8 mouse cellular contexts compared by ENCODE assay signal in the genomic region with DNA sequence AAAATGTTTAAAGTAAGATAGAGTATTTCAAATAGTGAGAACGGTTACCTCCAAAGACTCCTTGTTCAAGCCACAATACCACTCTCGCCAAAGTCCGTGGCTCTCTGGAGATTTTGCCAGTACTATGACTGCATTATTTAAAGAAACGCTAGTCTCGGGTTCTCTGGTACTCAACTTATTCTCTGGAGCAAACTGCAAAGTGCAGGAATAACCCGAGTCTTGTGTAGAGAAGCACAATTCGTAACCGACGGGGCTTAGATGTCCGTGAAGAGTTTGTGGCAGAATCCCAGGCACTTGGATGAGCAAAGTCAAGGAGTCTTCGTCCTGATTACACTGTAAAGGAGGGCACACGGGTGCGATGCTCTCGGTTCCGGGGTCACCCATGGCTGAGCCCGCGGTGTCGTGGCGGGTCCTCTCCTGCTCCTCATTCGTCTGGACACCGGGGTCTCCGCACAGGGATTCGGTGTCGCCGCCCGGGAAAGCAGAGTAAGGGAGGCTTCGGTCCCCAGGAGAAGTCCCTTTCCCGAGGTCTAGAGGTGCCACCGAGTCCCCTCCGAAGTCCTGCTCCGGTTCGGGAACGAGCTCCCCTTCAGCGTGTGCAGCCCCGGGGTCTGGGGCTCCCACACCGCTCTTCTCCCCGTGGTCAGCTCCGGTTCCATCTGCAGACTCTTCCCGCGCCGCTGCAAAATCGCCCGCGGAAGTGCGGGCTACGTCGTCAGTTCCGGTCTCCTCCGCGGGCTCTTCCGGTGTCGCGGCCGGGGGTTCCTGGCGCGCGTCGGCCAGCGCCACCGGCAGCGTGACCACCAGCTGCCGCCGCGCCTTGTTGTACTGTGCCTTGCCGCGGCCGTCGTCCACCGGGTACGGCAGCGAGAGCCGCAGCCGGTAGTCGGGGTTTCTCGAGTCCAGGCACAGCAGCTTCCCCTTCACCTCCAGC. TPM values are rescaled to one million over a fixed set of nuclear protein-coding genes. Genes with fewer than 3 reads are reported as not detected.
DNase-seq lines count a peak whose midpoint lies in the region; ATAC-seq and TF ChIP-seq lines count a peak whose summit lies in the region.

TSS of gene Gm49383 (minus strand) at position 661 of the 934 bp plus-strand sequence.

- peak; percentile 83 for DNase-seq in CD4-positive helper T cell, adult 2 months (ENCODE audit: low read depth, low spot score)
- peak; percentile 85 for DNase-seq in heart, embryonic 10.5 days (ENCODE audit: low spot score)
- peak; percentile 59 for DNase-seq in liver, embryonic 13.5 days
- peak; percentile 33 to 48 for DNase-seq in natural killer cell, adult 2 months (ENCODE audit: low spot score in 2 of 2)

- peak within 1 kb of the TSS; percentile 55 for H3K27ac ChIP-seq in bone marrow macrophage, adult 2 months (ENCODE audit: insufficient read depth, low read depth, low read length)
- H3K27ac ChIP-seq in embryonic fibroblast, embryonic 13.5 days (ENCODE audit: insufficient read depth, low read length) = peak within 1 kb of the TSS; percentile 77
- peak within 1 kb of the TSS; percentile 94 for H3K27ac ChIP-seq in heart, embryonic 10.5 days
- H3K27ac ChIP-seq in kidney, embryonic 14.5 days (ENCODE audit: low read depth, low read length) = peak within 1 kb of the TSS; percentile 45; the same call in 1 of the 2 replicates
- H3K27ac ChIP-seq in liver, embryonic 13.5 days = peak within 1 kb of the TSS; percentile 88
- peak within 1 kb of the TSS; percentile 91 for H3K27ac ChIP-seq in stomach, embryonic 14.5 days (ENCODE audit: low read length)

- H3K9ac ChIP-seq in kidney, embryonic 14.5 days (ENCODE audit: low read depth, low read length) = peak within 1 kb of the TSS; percentile 77
- peak within 1 kb of the TSS; percentile 92 for H3K9ac ChIP-seq in liver, embryonic 13.5 days
- peak within 1 kb of the TSS; percentile 81 for H3K9ac ChIP-seq in stomach, embryonic 14.5 days (replicated peaks; ENCODE audit: low read depth, low read length)

- H3K4me3 ChIP-seq in bone marrow macrophage, adult 2 months (ENCODE audit: insufficient read depth, low read length) = peak within 1 kb of the TSS; percentile 94
- H3K4me3 ChIP-seq in embryonic fibroblast, embryonic 13.5 days (ENCODE audit: insufficient read depth, low read length) = peak within 1 kb of the TSS; percentile 59
- H3K4me3 ChIP-seq in heart, embryonic 10.5 days = peak within 1 kb of the TSS; percentile 96
- H3K4me3 ChIP-seq in kidney, embryonic 14.5 days (ENCODE audit: low read length) = peak within 1 kb of the TSS; percentile 73
- peak within 1 kb of the TSS; percentile 95 for H3K4me3 ChIP-seq in liver, embryonic 13.5 days (replicated peaks)
- peak within 1 kb of the TSS; percentile 95 for H3K4me3 ChIP-seq in stomach, embryonic 14.5 days (ENCODE audit: low read depth, low read length)

- no peaks in the 10 kb centered on the region for H3K9me3 ChIP-seq in heart, embryonic 10.5 days
- H3K9me3 ChIP-seq in kidney, embryonic 14.5 days (ENCODE audit: control insufficient read depth, low read length) = no peaks in the 10 kb centered on the region
- H3K9me3 ChIP-seq in liver, embryonic 13.5 days (replicated peaks) = no peaks in the 10 kb centered on the region
- no peaks in the 10 kb centered on the region for H3K9me3 ChIP-seq in stomach, embryonic 14.5 days (ENCODE audit: control insufficient read depth, low read depth, low read length)

- under 1% methylated on average over 75 of the region's 75 CpGs for WGBS in heart, embryonic 10.5 days
- WGBS in kidney, embryonic 14.5 days = under 1% methylated on average over 75 of the region's 75 CpGs
- WGBS in liver, embryonic 13.5 days (ENCODE audit: insufficient replicate concordance) = under 1% methylated on average over 75 of the region's 75 CpGs
- under 1% methylated on average over 75 of the region's 75 CpGs for WGBS in stomach, embryonic 14.5 days

- H3K4me1 ChIP-seq in bone marrow macrophage, adult 2 months (ENCODE audit: control insufficient read depth, insufficient read depth, low read length) = peaks cover 12% of the 10 kb centered on the region
- peaks cover 5% of the 10 kb centered on the region for H3K4me1 ChIP-seq in embryonic fibroblast, embryonic 13.5 days (ENCODE audit: control insufficient read depth, insufficient read depth, low read length)
- peaks cover 24% of the 10 kb centered on the region for H3K4me1 ChIP-seq in heart, embryonic 10.5 days
- peaks cover 21% of the 10 kb centered on the region for H3K4me1 ChIP-seq in kidney, embryonic 14.5 days (ENCODE audit: control insufficient read depth, insufficient read depth, low read length)
- peaks cover 39% of the 10 kb centered on the region for H3K4me1 ChIP-seq in liver, embryonic 13.5 days (replicated peaks)
- peaks cover 11% of the 10 kb centered on the region; the same call in 1 of the 2 replicates for H3K4me1 ChIP-seq in stomach, embryonic 14.5 days (ENCODE audit: control insufficient read depth, insufficient read depth, low read length)

- H3K36me3 ChIP-seq in heart, embryonic 10.5 days = peaks cover 28% of the 10 kb centered on the region
- H3K36me3 ChIP-seq in kidney, embryonic 14.5 days (ENCODE audit: control insufficient read depth, insufficient read depth, low read length) = peaks cover 30% of the 10 kb centered on the region
- H3K36me3 ChIP-seq in liver, embryonic 13.5 days = peaks cover 38% of the 10 kb centered on the region
- H3K36me3 ChIP-seq in stomach, embryonic 14.5 days (ENCODE audit: control insufficient read depth, insufficient read depth, low read length) = peaks cover 16% of the 10 kb centered on the region

- peak within 1 kb of the TSS; percentile 82 for H3K4me2 ChIP-seq in kidney, embryonic 14.5 days (replicated peaks; ENCODE audit: low read depth, low read length)
- H3K4me2 ChIP-seq in liver, embryonic 13.5 days = peak within 1 kb of the TSS; percentile 98
- peak within 1 kb of the TSS; percentile 81 for H3K4me2 ChIP-seq in stomach, embryonic 14.5 days (replicated peaks; ENCODE audit: low read depth, low read length)

- ATAC-seq in kidney, embryonic 14.5 days (ENCODE audit: low FRiP score, low TSS enrichment) = peak; percentile 79
- peak; percentile 76 for ATAC-seq in liver, embryonic 13.5 days (ENCODE audit: low read depth)
- ATAC-seq in stomach, embryonic 14.5 days (ENCODE audit: insufficient number of reproducible peaks, insufficient read depth, low FRiP score, low read depth) = peak; percentile 84

- TF ChIP-seq CTCF in bone marrow macrophage, adult 2 months (IDR thresholded peaks at IDR 0.05; ENCODE audit: low read depth, low read length) = no peak
- no peak for TF ChIP-seq CTCF in embryonic fibroblast, embryonic 13.5 days (IDR thresholded peaks at IDR 0.05; ENCODE audit: borderline replicate concordance, insufficient read depth, low read length)

- no peak for TF ChIP-seq POLR2A in bone marrow macrophage, adult 2 months (IDR thresholded peaks at IDR 0.05; ENCODE audit: borderline replicate concordance, low read depth, low read length)
- TF ChIP-seq POLR2A in embryonic fibroblast, embryonic 13.5 days (IDR thresholded peaks at IDR 0.05; ENCODE audit: low read depth, low read length) = peak; percentile 94

- H3K27me3 ChIP-seq in heart, embryonic 10.5 days (ENCODE audit: insufficient read depth, poor library complexity, severe bottlenecking) = no peaks in the 10 kb centered on the region
- no peaks in the 10 kb centered on the region for H3K27me3 ChIP-seq in kidney, embryonic 14.5 days (ENCODE audit: control insufficient read depth, insufficient read depth, low read length)
- H3K27me3 ChIP-seq in liver, embryonic 13.5 days = no peaks in the 10 kb centered on the region
- H3K27me3 ChIP-seq in stomach, embryonic 14.5 days (ENCODE audit: control insufficient read depth, insufficient read depth, low read length) = no peaks in the 10 kb centered on the region

RNA-seq across cellular contexts. Expression of gene Gm49383, which starts in this region (rescaled TPM):
- 3.6 and 4.5 TPM in 2 replicates for polyA plus RNA-seq in bone marrow macrophage, adult 2 months (2012; ENCODE audit: insufficient read depth, insufficient read length, missing spikeins)
- 3.7 and 4.4 TPM in 2 replicates for polyA plus RNA-seq in embryonic fibroblast, embryonic 13.5 days (2011; ENCODE audit: insufficient read length, low read depth, missing spikeins)
- 27.3 and 35.2 TPM in 2 replicates for polyA plus RNA-seq in heart, embryonic 10.5 days (2016; fragmentation: Nextera tagmentation; extraction: Ambion mirVana)
- polyA plus RNA-seq in kidney, embryonic 14.5 days (2014; fragmentation: Nextera tagmentation; extraction: Ambion mirVana) = 33.4 and 37.1 TPM in 2 replicates
- polyA plus RNA-seq in liver, embryonic 13.5 days (2015; fragmentation: Nextera tagmentation; extraction: Ambion mirVana) = 28.8 and 32.0 TPM in 2 replicates
- 24.3 and 29.6 TPM in 2 replicates for polyA plus RNA-seq in stomach, embryonic 14.5 days (2014; fragmentation: Nextera tagmentation; extraction: Ambion mirVana)

Comparison
In these comparisons a context has a peak if more than half of its experiments do, and no peak if none do; other contexts are left out.
1. Peak in every context shown above with its lines: DNase-seq, ATAC-seq, H3K4me3 ChIP-seq and H3K27ac ChIP-seq.